Mouse (Mus musculus): Measurements from ENCODE around the gene 1700003F12Rik.

DNA sequence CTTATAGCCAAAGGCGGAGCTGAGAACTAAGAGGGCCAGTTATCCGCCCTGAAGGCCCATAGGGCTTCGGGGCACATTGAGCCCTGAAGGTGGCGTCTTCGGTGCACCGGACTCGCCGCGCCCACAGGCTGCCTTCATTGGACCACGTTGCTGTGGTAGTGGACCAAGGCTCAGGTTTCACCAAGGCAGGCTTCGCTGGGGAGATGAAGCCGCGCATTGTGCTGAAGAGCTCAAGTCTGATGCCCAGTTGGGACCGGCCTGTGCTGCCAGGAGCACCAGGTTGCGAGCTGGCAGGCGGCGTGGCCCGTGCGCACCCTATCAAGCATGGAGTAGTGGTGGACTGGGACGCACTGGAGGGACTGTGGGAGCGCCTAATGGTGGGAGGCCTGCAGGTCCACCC is 5.0 kb downstream of the 1700003F12Rik start:
- no peak for TF ChIP-seq POLR2A (IDR thresholded peaks at IDR 0.05; ENCODE audit: low read depth, low read length)
- TF ChIP-seq CTCF (IDR thresholded peaks at IDR 0.05; ENCODE audit: extremely low read depth, insufficient read length, insufficient replicate concordance, low read depth, low read length), result no peak
